Mouse (Mus musculus) heart, postnatal 0 days (tissue): ENCODE results near the gene Dlec1. TPM values are rescaled to one million over a fixed set of nuclear protein-coding genes. Genes with fewer than 3 reads are reported as not detected.

Experiments used
- ATAC-seq: fragments of 200-750 bp; cut with Nextera tagmentation; 2 replicates; pipeline ENCODE4 v1.8.0; 2017; ENCODE audit warnings: low read depth, moderate number of reproducible peaks, moderate library complexity; ENCODE audit not compliant: insufficient read depth
- DNase-seq: peaks from one replicate; pipeline ENCODE4 v3.0.0-alpha.2; 2016; ENCODE audit warnings: low spot score
- H3K27ac ChIP-seq: fragments of 300-500 bp; sonication (generic); 2 replicates; pipeline ENCODE4 v1.5.1; 2014; ENCODE audit warnings: low read depth, mild to moderate bottlenecking
- H3K27me3 ChIP-seq: fragments of 300-500 bp; sonication (generic); 2 replicates; pipeline ENCODE4 v1.6.1; 2014; ENCODE audit warnings: low read length, mixed read lengths; ENCODE audit not compliant: control insufficient read depth, insufficient read depth
- H3K36me3 ChIP-seq: fragments of 300-500 bp; sonication (generic); replicated peaks from 2 replicates; pipeline ENCODE4 v1.6.1; 2014; ENCODE audit warnings: low read length, mixed read lengths; ENCODE audit not compliant: control insufficient read depth, insufficient read depth
- H3K4me1 ChIP-seq: fragments of 300-500 bp; sonication (generic); 2 replicates; pipeline ENCODE4 v1.6.1; 2014; ENCODE audit warnings: antibody characterized with exemption; ENCODE audit not compliant: control insufficient read depth, insufficient read depth
- H3K4me2 ChIP-seq: fragments of 300-500 bp; sonication (generic); 2 replicates; pipeline ENCODE4 v1.6.1; 2014; ENCODE audit warnings: low read depth, mild to moderate bottlenecking, low read length, moderate library complexity
- H3K4me3 ChIP-seq: fragments of 300-500 bp; sonication (generic); 2 replicates; pipeline ENCODE4 v1.5.1; 2014; ENCODE audit warnings: low read depth, low read length
- H3K9ac ChIP-seq: fragments of 300-500 bp; sonication (generic); replicated peaks from 2 replicates; pipeline ENCODE4 v1.6.1; 2014; ENCODE audit warnings: low read depth, low read length, mixed read lengths
- H3K9me3 ChIP-seq: fragments of 300-500 bp; sonication (generic); replicated peaks from 2 replicates; pipeline ENCODE4 v1.6.1; 2016; ENCODE audit warnings: low read length; ENCODE audit not compliant: control insufficient read depth
- CTCF ChIP-seq: IDR thresholded peaks from 2 replicates; pipeline ENCODE4 v1.5.1; 2016; ENCODE audit warnings: antibody characterized with exemption, control low read depth, low read depth
- EP300 ChIP-seq: IDR thresholded peaks from 2 replicates; pipeline ENCODE4 v1.6.1; 2016; ENCODE audit warnings: antibody characterized with exemption, low read depth
- WGBS: fragments of 180-500 bp; shearing (Covaris S2); extraction: QIAGEN DNeasy Blood & Tissue Kit; methylation state at CpG from one replicate; pipeline ENCODE4 v1.1.7; 2014; 5-methylcytosine and 5-hydroxymethylcytosine counted together
- polyA plus RNA-seq: library from polyadenylated mRNA; unstranded; fragments of >200 nt; fragmentation: Nextera tagmentation; extraction: Ambion mirVana; gene quantifications from 2 replicates; pipeline ENCODE4 v1.2.1, GENCODE M21; 2015
- total RNA-seq: library from RNA; depleted of rRNA; stranded (reverse); fragments of >200 nt; gene quantifications from 2 replicates; pipeline ENCODE4 v1.2.3, GENCODE M21; 2014; ENCODE audit warnings: low replicate concordance

Dlec1 gene
- total and polyA plus RNA-seq, 2 experiments from 2014 or later, result 0.15 TPM; not detected in 1

DNA sequence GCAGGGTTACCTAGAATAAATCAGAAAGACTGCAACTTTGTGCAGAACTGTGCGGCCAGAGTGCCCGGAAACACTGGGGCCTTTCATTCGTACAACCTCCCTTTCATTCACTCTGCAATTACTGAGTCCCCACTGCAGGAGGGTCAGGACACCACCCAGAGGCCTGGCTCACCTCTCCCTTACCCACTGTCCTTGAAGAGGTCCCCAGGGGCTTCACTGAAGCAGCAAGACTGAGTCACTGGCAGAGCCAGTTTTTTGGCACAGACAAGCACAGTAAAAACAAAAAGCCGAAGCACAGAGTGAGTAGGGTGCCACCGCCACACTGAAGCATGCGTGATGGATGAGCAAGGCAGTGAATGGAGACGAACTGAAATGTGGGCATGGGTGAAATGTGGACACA is 12.8 kb upstream of the Dlec1 start:
- Histone ChIP-seq H3K27me3 (no peaks in the 10 kb centered on the region), H3K4me3 (no peak overlapping the region), H3K4me2 (no peak overlapping the region), H3K27ac (no peak overlapping the region), H3K4me1 (peaks cover 42% of the 10 kb centered on the region), H3K9ac (no peak overlapping the region), H3K9me3 (no peaks in the 10 kb centered on the region), H3K36me3 (no peaks in the 10 kb centered on the region)
- 84% methylated on average over 7 of the region's 7 CpGs for WGBS
- ATAC-seq (no peak), DNase-seq (no peak)
- TF ChIP-seq CTCF (no peak), EP300 (no peak)

DNA sequence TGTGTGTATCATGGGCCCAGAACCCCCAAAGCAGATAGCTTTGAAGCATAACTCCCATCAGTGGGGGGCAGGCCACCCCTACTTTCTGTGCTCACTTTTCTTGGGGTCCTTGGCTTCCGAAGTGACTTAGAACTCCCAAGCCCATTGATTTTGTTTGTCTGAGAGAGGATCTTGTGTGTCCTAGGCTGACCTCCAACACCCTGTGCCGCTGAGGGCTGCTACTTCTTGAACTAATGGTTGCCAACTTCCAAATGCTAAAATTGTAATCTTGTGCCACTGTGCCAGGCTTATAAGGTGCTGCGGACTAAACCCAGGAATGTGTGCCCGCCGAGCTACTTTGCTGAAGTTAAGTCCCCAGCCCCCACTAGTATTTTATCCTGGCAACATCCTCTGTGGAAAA is 11.8 kb upstream of the Dlec1 start:
- Histone ChIP-seq H3K9ac (no peak overlapping the region), H3K4me1 (peaks cover 38% of the 10 kb centered on the region), H3K27me3 (no peaks in the 10 kb centered on the region), H3K4me2 (no peak overlapping the region), H3K9me3 (no peaks in the 10 kb centered on the region), H3K36me3 (no peaks in the 10 kb centered on the region), H3K27ac (no peak overlapping the region), H3K4me3 (no peak overlapping the region)
- DNase-seq (no peak), ATAC-seq (no peak)
- 82% methylated on average over 5 of the region's 5 CpGs for WGBS
- TF ChIP-seq EP300, result no peak
- TF ChIP-seq CTCF, result no peak

DNA sequence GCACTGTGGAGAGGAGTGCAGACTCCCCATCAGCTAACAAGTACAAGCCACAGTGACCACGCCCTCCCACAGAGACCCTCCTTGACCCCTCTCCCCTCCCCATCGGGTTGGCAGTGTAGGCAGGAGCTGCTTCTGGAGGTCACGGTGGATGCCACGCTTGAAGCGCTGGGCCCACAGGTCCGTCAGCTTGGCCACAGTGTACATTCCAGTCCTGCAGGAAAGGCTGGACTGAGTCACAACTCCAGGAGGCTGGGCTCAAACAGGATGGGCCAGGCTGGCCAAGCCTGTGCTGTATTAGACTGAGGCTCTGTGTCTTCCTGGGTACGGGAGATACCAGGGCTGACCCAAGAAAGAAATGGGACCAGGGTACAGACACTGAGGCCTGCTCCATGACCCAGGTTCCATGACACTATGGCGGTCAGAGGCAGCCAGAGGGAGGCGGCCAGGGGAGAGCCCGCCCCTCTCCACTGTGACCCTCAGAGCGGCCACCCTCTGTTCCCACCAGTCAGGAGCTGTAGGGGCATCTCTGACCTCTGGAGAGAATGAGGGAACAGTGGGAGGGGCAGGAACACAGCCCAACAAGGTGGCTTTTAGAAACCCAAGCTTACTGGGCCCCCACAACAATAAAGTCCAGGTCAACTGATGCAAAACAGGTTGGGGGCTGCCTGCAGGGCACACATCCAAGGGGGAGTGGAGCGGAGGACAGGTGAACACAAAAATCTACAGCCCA is 10.5 kb upstream of the Dlec1 start:
- Histone ChIP-seq H3K9ac (0 out of 2 replicates have a peak overlapping the region, but pooled peaks have one; percentile 22), H3K27me3 (no peaks in the 10 kb centered on the region), H3K27ac (no peak overlapping the region), H3K4me2 (peak overlapping the region; percentile 72), H3K4me1 (peaks cover 27% of the 10 kb centered on the region), H3K4me3 (peak overlapping the region; percentile 63; the same call in 1 of the 2 replicates), H3K9me3 (no peaks in the 10 kb centered on the region), H3K36me3 (no peaks in the 10 kb centered on the region)
- WGBS, result 67% methylated on average over 12 of the region's 12 CpGs
- ATAC-seq, result no peak
- no peak for DNase-seq
- TF ChIP-seq EP300, result no peak
- TF ChIP-seq CTCF, result no peak

DNA sequence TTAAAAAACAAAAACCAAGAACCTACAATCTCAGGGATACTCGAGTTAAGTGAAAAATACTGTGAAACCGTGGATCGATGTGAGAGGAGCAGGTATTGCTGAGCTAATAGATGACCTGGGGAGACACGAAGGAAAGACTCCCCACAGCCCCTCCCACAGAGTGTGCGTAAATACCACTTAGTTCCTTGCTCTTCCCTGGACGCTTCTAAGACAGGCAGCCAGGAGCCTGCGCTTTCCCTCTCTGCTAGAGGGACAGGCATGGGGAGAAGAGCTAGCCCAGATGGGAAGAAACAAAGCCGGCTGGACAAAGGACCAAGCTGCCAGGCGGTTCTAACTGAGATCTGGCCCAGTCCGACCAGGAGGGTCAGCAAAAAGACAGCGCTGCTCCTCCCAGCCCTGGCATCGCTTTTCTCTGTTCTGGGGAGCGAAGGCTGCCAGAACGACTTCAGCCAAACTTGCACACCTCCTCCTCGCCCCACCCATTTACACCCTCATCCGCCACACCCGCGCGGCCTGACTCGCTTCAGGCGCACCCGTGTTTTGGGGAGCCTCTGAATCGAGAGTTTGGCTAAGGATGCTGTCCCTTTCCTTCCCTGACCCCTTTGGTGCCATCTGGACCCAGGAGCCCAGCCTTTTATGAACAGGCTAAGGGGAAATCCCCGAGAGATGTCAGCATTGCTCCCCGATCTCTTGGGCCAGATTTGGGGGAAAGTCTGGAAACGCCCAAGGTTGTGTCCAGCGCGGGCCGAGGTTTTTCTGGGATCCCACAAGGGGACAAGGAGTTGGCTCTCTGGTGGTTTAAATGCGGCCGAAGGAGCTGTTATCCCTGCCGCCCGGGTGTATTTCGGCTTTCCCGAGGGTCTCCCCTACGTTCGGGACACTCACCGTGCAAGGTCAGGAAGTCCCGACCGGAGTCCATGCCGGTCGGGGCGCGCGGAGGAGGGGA is 9.5 kb upstream of the Dlec1 start:
- peaks cover 24% of the 10 kb centered on the region for H3K4me1 ChIP-seq
- no peak for TF ChIP-seq CTCF
- no peak for TF ChIP-seq EP300
- ATAC-seq (no peak), DNase-seq (peak; percentile 41)
- peak overlapping the region; percentile 72 for H3K4me2 ChIP-seq
- H3K27me3 ChIP-seq, result no peaks in the 10 kb centered on the region
- peak overlapping the region; percentile 68 for H3K9ac ChIP-seq
- no peaks in the 10 kb centered on the region for H3K9me3 ChIP-seq
- no peaks in the 10 kb centered on the region for H3K36me3 ChIP-seq
- peak overlapping the region; percentile 63 for H3K4me3 ChIP-seq
- WGBS, result 4% methylated on average over 45 of the region's 45 CpGs
- peak overlapping the region; percentile 78 for H3K27ac ChIP-seq

DNA sequence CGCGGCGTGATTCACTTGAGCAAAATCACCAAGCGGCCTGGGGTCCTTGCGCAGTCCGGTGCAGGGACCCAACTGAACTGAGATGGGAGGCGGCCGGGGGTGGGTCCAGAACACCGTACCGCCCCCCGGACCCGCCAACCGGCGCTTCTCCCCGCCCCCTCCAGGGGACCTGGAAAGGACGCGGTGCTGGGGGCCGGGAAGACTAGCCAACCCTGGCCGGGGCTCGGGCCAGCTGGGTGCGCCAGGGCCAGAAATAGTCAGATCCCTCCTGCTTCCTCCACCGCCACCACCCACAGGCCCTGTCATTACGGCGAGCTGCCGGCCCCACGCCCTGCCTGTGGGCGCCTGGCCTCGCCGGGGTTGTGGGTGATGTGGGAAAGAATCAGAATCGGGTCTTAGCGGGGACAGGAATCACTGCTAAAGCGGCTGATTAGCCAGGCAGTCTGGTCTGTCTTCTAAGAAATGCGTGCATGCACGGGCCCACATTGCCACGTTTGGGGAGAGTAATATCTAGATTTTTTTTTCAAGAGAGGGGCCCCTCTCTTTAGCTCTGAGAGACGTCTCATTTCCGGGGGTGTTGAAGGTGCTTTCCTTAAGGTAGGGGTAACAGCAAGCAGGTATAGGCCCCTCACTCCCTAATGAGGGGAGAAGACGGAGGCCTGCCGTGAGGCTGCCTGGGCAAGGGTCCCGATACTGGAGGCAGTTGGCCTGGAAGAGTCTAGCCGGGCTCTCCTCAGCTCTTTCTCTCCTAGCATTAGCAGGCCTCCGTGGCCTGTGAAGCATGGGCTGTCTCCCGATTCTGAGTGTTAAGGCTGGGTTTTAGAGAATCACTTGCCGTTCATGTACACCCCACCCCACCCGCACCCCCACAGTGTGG is 8.6 kb upstream of the Dlec1 start, which contains the start of gene Plcd1:
Plcd1 (minus strand) TSS at position 84 of the 877 bp plus-strand sequence.
- Histone ChIP-seq H3K4me3 (peak within 1 kb of the TSS; percentile 63), H3K9me3 (no peaks in the 10 kb centered on the region), H3K9ac (peak within 1 kb of the TSS; percentile 68), H3K4me2 (peak within 1 kb of the TSS; percentile 72), H3K27ac (peak within 1 kb of the TSS; percentile 78), H3K36me3 (no peaks in the 10 kb centered on the region), H3K27me3 (no peaks in the 10 kb centered on the region), H3K4me1 (peaks cover 22% of the 10 kb centered on the region)
- ATAC-seq, result peak; percentile 94
- WGBS, result 13% methylated on average over 41 of the region's 45 CpGs
- TF ChIP-seq CTCF, result no peak; the same call in 1 of the 2 replicates
- TF ChIP-seq EP300, result no peak
- peak; percentile 91 for DNase-seq
